Mouse (Mus musculus) B cell, adult 67 days (primary cell): Measurements from ENCODE around the gene Ube3b. TPM values are rescaled to one million over a fixed set of nuclear protein-coding genes. Genes with fewer than 3 reads are reported as not detected.

Experiments
- total RNA-seq, 2 experiments: library from RNA; stranded (reverse); gene quantifications; 4 replicates each; pipeline ENCODE4 v1.2.4; 2023

Ube3b gene
- total RNA-seq = 10 to 100 TPM; 53.3 to 57.7 TPM

GRCm38 (mm10) chr5:114380209-114381012 lies at the start of gene Ube3b, which contains the start of gene Kctd10:
TSS of gene Ube3b (plus strand) at chr5:114380607.
TSS of gene Kctd10 (minus strand) at chr5:114380508.

GRCm38 (mm10) chr5:114443566-114444367 lies 63.4 kb downstream of the Ube3b start, which contains the start of the genes Mmab and Mvk:
TSS of gene Mmab (minus strand) at chr5:114444060.
TSS of gene Mvk (plus strand) at chr5:114444269.

Other genes starting within 250 kb of the Ube3b start
- gene Acacb, start 234.1 kb upstream of the Ube3b start, total RNA-seq = 1 to 10 TPM; 3.3 to 3.8 TPM
- gene Foxn4, start 106.8 kb upstream of the Ube3b start, total RNA-seq = not detected
- gene Myo1h, start 91.4 kb upstream of the Ube3b start, total RNA-seq = 10 to 100 TPM; 30.3 to 31.1 TPM
- 10 to 100 TPM; 76.2 to 76.3 TPM for gene Kctd10, start 99 bp upstream of the Ube3b start, total RNA-seq
- gene Mmab, start 63.5 kb downstream of the Ube3b start, total RNA-seq = 10 to 100 TPM in 1 of 2 experiments, 1 to 10 TPM in 1; 8.5 to 11.3 TPM
- gene Mvk, start 63.7 kb downstream of the Ube3b start, total RNA-seq = 10 to 100 TPM; 10.8 to 11.0 TPM
- 1 to 10 TPM; 8.9 to 9.2 TPM for gene Fam222a, start 187.4 kb downstream of the Ube3b start, total RNA-seq